In genomic region chr6:58894994-58895393, GRCm38 (mm10) we compare ENCODE assay signal across 27 mouse cellular contexts. TPM values are rescaled to one million over a fixed set of nuclear protein-coding genes. Genes with fewer than 3 reads are reported as not detected.
DNase-seq lines count a peak whose midpoint lies in the region; ATAC-seq and TF ChIP-seq lines count a peak whose summit lies in the region.
"Had no signal": no experiment of that assay in that cellular context is flagged by ENCODE, and none has a peak within 500 bp of the region (broad histone marks: within the 10 kb centered on the region; RNA-seq: fewer than 3 reads in every experiment).

No protein-coding gene starts in this region.

- H3K4me3 ChIP-seq in forebrain, embryonic 14.5 days (ENCODE audit: low read depth, low read length) = no peak overlapping the region
- no peak overlapping the region for H3K4me3 ChIP-seq in forebrain, postnatal 0 days (ENCODE audit: low read depth, low read length)
- H3K4me3 ChIP-seq in heart, embryonic 12.5 days = no peak overlapping the region
- H3K4me3 ChIP-seq: embryonic facial prominence, embryonic 12.5 days; embryonic facial prominence, embryonic 15.5 days; heart, embryonic 15.5 days; hindbrain, embryonic 10.5 days had no signal

- peaks cover 8% of the 10 kb centered on the region; the same call in 1 of the 2 replicates for H3K36me3 ChIP-seq in forebrain, embryonic 14.5 days (ENCODE audit: control insufficient read depth, insufficient read depth, low read length)
- H3K36me3 ChIP-seq in forebrain, postnatal 0 days (ENCODE audit: insufficient read depth) = peaks cover 5% of the 10 kb centered on the region
- peaks cover 47% of the 10 kb centered on the region for H3K36me3 ChIP-seq in heart, embryonic 12.5 days
- H3K36me3 ChIP-seq: embryonic facial prominence, embryonic 15.5 days had no signal

- no peak overlapping the region for H3K9ac ChIP-seq in forebrain, embryonic 14.5 days (ENCODE audit: low read length)
- no peak overlapping the region for H3K9ac ChIP-seq in forebrain, postnatal 0 days
- H3K9ac ChIP-seq in heart, embryonic 12.5 days = no peak overlapping the region
- H3K9ac ChIP-seq: embryonic facial prominence, embryonic 12.5 days; embryonic facial prominence, embryonic 15.5 days; heart, embryonic 15.5 days; hindbrain, embryonic 14.5 days had no signal

- WGBS in forebrain, embryonic 14.5 days = 22% methylated on average over 4 of the region's 4 CpGs
- 30% methylated on average over 4 of the region's 4 CpGs for WGBS in forebrain, postnatal 0 days
- WGBS in heart, embryonic 12.5 days = 88% methylated on average over 4 of the region's 4 CpGs

- no peak for TF ChIP-seq CTCF in brain, embryonic 14.5 days (IDR thresholded peaks at IDR 0.05; ENCODE audit: borderline replicate concordance, extremely low read depth, insufficient read depth, insufficient read length)
- no peak for TF ChIP-seq CTCF in forebrain, postnatal 0 days (IDR thresholded peaks at IDR 0.05; ENCODE audit: low read depth)

- ATAC-seq in forebrain, embryonic 14.5 days = peak; percentile 87; the same call in 1 of the 2 replicates
- peak; percentile 69 for ATAC-seq in forebrain, postnatal 0 days
- no peak for ATAC-seq in heart, embryonic 12.5 days (ENCODE audit: insufficient number of reproducible peaks, low FRiP score)
- ATAC-seq: activated CD4-positive, CD25-positive, alpha-beta regulatory T cell, adult 4 months; intestine, postnatal 0 days had no signal

- H3K9me3 ChIP-seq in forebrain, embryonic 14.5 days (replicated peaks; ENCODE audit: control insufficient read depth, low read length) = no peaks in the 10 kb centered on the region
- no peaks in the 10 kb centered on the region for H3K9me3 ChIP-seq in forebrain, postnatal 0 days (ENCODE audit: low read length)
- H3K9me3 ChIP-seq in heart, embryonic 12.5 days (replicated peaks) = no peaks in the 10 kb centered on the region
- H3K9me3 ChIP-seq: embryonic facial prominence, embryonic 12.5 days; embryonic facial prominence, embryonic 15.5 days; heart, embryonic 15.5 days; hindbrain, embryonic 10.5 days had no signal

- H3K27ac ChIP-seq in forebrain, embryonic 14.5 days (ENCODE audit: low read depth, low read length) = no peak overlapping the region
- no peak overlapping the region for H3K27ac ChIP-seq in forebrain, postnatal 0 days (ENCODE audit: low read depth, low read length)
- H3K27ac ChIP-seq in heart, embryonic 12.5 days (ENCODE audit: poor library complexity, severe bottlenecking) = no peak overlapping the region
- H3K27ac ChIP-seq: embryonic facial prominence, embryonic 12.5 days; embryonic facial prominence, embryonic 15.5 days; heart, embryonic 15.5 days; hindbrain, embryonic 10.5 days; hindbrain, embryonic 14.5 days had no signal

- TF ChIP-seq POLR2A in brain, embryonic 14.5 days (IDR thresholded peaks at IDR 0.05; ENCODE audit: borderline replicate concordance, extremely low read depth, insufficient read depth, insufficient read length, poor library complexity, severe bottlenecking) = no peak

- H3K27me3 ChIP-seq in forebrain, embryonic 14.5 days (replicated peaks; ENCODE audit: control insufficient read depth, insufficient read depth, low read length) = no peaks in the 10 kb centered on the region
- H3K27me3 ChIP-seq in forebrain, postnatal 0 days (ENCODE audit: insufficient read depth, low read length) = no peaks in the 10 kb centered on the region
- H3K27me3 ChIP-seq in heart, embryonic 12.5 days (replicated peaks) = no peaks in the 10 kb centered on the region
- H3K27me3 ChIP-seq: embryonic facial prominence, embryonic 12.5 days; embryonic facial prominence, embryonic 15.5 days; heart, embryonic 15.5 days had no signal

- DNase-seq in retina, postnatal 1 day = peak; percentile 32
- no peak for DNase-seq in retina, embryonic 14.5 days (ENCODE audit: low spot score)
- DNase-seq in brain, embryonic 14.5 days (ENCODE audit: low read depth) = peak; percentile 87
- DNase-seq in forebrain, embryonic 14.5 days (ENCODE audit: low spot score) = peak; percentile 77
- DNase-seq in forebrain, postnatal 0 days = no peak
- DNase-seq in lung, adult 18-20 months = no peak
- no peak for DNase-seq in liver
- DNase-seq: adrenal gland, adult 8-10 months; adrenal gland, postnatal 25 days; cerebellum, adult 11 months; cerebellum, adult 2 months; cerebellum, adult 9-11 months; cerebellum, postnatal 25 days; gastrocnemius, postnatal 14 days; heart, adult 11 months; heart, postnatal 10 days; heart, postnatal 36 days had no signal

- H3K4me1 ChIP-seq in forebrain, embryonic 14.5 days (ENCODE audit: control insufficient read depth, insufficient read depth, low read length) = no peaks in the 10 kb centered on the region
- no peaks in the 10 kb centered on the region for H3K4me1 ChIP-seq in forebrain, postnatal 0 days (ENCODE audit: insufficient read depth)
- H3K4me1 ChIP-seq in heart, embryonic 12.5 days (replicated peaks) = no peaks in the 10 kb centered on the region
- H3K4me1 ChIP-seq: embryonic facial prominence, embryonic 12.5 days; embryonic facial prominence, embryonic 15.5 days; hindbrain, embryonic 10.5 days had no signal

- no peak overlapping the region for H3K4me2 ChIP-seq in forebrain, embryonic 14.5 days (ENCODE audit: low read length)
- no peak overlapping the region for H3K4me2 ChIP-seq in forebrain, postnatal 0 days (ENCODE audit: low read depth)
- no peak overlapping the region for H3K4me2 ChIP-seq in heart, embryonic 12.5 days
- H3K4me2 ChIP-seq: embryonic facial prominence, embryonic 12.5 days; embryonic facial prominence, embryonic 15.5 days; heart, embryonic 11.5 days; heart, embryonic 15.5 days; hindbrain, embryonic 14.5 days had no signal

RNA-seq across cellular contexts. Expression of gene Nap1l5, which starts 11.9 kb away (rescaled TPM):
- 72.6 and 113 TPM in 2 replicates for polyA plus RNA-seq in brain, embryonic 14.5 days (2012; rRNA removed)
- 70.1 and 106 TPM in 2 replicates for polyA plus RNA-seq in forebrain, embryonic 14.5 days (2014; fragmentation: Nextera tagmentation; extraction: Ambion mirVana)
- 89.2 and 152 TPM in 2 replicates for total RNA-seq in forebrain, postnatal 0 days (2014; rRNA removed)
- 153 and 257 TPM in 2 replicates for polyA plus RNA-seq in forebrain, postnatal 0 days (2015; fragmentation: Nextera tagmentation; extraction: Ambion mirVana)
- polyA plus RNA-seq in heart, embryonic 12.5 days (2016; fragmentation: Nextera tagmentation; extraction: Ambion mirVana) = 1.6 and 1.9 TPM in 2 replicates
- total RNA-seq: common myeloid progenitor, adult 5-6 weeks had no signal

Comparison
In these comparisons a context has a peak if more than half of its experiments do, and no peak if none do; other contexts are left out.
1. DNase-seq: peak in retina, postnatal 1 day (single experiment), brain, embryonic 14.5 days (single experiment) and forebrain, embryonic 14.5 days (single experiment); none in retina, embryonic 14.5 days (single experiment), forebrain, postnatal 0 days (single experiment), lung, adult 18-20 months (0 of 2) and liver (single experiment).
2. RNA of gene Nap1l5, which starts 11.9 kb away (polyA plus RNA-seq): 153 to 257 TPM in forebrain, postnatal 0 days, 72.6 to 113 TPM in brain, embryonic 14.5 days and 70.1 to 106 TPM in forebrain, embryonic 14.5 days; 1.6 to 1.9 TPM in heart, embryonic 12.5 days; every median in the first group is over 10 times any median in the second.